Mouse (Mus musculus): ENCODE results near the gene Lgals1. TPM values are rescaled to one million over a fixed set of nuclear protein-coding genes. Genes with fewer than 3 reads are reported as not detected.
"Not testable (repeated sequence)": the region's sequence is repeated elsewhere in the genome, so short reads cannot be mapped to it uniquely, and the experiment has no call there.

Gene Lgals1
- total RNA-seq (2021) = 100 to 1,000 TPM; 386 to 613 TPM
- polyA plus RNA-seq (2012; rRNA removed) = 341 and 382 TPM in 2 replicates
- long read RNA-seq, transcript Lgals1-201 (4 exons, 800 nt) = major isoform, 582 of 618 reads
- long read RNA-seq, partial matches to known transcripts = 23 of 618 reads
- long read RNA-seq, other reads (novel, unspliced or antisense) = 11 of 618 reads

DNA sequence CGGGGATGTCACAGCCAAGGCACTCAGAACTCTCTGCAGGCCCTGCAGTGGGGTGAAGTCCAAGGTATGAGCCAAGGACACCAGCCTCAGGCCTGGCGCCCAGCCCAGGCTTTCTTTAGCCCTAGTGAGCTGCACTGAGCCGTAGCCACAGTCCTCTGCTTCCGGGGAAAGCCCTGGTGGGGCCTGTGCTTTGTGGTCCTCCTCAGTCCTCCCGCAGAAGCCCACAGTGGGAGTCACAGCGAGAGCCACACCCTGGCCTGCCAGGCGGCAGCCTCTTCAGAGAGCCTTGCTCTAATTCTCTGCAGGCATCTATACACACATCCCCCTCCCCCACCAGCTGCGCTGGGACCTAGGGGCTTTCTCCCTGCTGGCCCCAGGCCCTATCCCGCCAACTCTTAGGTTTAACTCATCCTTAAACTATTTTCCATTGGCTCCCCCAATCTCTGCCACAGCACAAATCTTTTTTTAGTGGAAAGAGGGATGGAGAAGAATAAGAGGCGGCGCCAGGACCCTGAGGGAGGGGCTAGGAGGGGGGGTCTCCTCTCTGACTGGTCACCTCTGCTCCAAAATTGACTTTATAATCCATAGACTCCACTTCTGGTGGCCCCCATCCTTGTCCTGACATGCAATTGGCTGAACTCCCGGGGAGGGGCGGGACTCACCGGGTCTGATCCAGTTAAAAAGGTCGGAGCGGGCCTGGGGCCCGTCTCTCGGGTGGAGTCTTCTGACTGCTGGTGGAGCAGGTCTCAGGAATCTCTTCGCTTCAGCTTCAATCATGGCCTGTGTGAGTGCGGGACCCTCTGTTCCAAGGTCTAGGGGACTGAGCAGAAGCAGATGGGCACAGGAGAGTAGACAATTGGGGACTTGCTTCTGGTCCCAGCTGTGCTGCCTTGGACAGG, at the start of gene Lgals1:
Lgals1 (plus strand) TSS at position 705 of the 899 bp plus-strand sequence.
- peak; percentile 95 for DNase-seq

DNA sequence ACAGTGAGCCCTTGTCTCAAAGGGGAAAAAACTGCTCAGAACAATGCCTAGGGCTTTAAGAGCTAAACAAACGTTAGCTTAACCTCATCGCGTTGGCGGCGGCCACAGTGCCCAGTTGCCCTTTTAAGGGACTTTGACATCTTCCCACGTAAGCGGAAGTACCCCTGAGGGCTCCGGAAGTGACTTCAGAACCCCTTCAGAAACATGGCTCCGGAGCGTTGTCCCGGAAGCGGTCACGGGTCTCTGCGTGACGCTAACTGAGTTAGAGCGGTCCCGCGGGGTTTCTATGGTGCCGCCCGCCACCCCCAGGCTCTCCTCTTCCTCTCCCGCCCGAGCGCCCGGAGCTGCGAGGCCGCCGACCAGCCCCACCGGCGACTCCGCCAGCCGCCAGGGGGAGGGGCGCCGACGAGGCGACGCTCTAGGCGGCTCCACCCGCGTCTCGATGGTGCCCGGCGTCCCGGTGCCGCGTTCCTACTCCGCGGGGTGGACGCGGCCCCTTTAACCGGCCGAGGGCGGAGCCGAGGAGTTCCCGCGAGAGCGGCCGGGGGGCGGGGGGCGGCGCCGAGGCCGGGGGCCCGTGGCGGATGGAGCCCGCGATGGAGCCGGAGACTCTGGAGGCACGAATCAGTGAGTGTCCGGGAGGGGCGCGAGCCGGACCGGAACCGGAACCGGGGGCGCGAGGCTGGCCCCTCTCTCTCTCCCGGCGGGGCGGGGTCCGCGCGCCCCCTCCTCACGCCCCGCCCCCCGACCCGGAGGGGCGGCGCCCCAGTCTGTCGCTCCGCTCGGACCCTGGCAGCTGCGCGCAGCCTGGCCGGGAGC, 49.3 kb upstream of the Lgals1 start, which contains the start of gene Gga1:
Gga1 (plus strand) TSS at position 200 of the 819 bp plus-strand sequence.
- peak; percentile 95 for DNase-seq

DNA sequence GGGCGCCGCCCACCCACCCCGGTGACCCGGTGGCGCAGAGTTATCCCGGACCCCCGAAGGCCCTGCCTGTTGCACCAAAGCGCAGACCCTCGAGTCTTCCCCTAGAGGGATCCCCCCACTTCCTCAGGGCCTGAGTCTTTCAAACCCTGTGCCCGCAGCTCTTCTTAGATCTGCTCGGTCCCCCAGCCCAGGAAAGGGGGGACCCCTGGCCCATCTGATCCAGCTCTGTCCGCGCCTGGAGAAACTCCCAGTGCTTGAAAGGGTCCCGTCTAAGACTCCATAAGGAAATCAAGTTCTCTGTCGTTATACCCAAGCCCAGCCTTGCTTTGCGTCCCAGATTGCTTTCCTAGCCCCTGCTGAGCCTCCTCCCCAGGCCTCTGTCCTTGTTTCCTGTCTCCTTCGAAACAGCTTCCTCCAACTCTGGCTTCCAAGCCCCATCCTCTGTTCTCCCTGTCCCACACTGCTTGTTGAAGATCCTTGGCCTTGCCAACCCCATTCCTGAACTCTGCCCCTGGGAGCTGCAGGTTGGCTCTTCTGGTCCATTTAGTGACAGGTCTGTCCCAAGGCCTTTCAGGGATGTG, 48.6 kb upstream of the Lgals1 start:
- DNase-seq = peak; percentile 43

DNA sequence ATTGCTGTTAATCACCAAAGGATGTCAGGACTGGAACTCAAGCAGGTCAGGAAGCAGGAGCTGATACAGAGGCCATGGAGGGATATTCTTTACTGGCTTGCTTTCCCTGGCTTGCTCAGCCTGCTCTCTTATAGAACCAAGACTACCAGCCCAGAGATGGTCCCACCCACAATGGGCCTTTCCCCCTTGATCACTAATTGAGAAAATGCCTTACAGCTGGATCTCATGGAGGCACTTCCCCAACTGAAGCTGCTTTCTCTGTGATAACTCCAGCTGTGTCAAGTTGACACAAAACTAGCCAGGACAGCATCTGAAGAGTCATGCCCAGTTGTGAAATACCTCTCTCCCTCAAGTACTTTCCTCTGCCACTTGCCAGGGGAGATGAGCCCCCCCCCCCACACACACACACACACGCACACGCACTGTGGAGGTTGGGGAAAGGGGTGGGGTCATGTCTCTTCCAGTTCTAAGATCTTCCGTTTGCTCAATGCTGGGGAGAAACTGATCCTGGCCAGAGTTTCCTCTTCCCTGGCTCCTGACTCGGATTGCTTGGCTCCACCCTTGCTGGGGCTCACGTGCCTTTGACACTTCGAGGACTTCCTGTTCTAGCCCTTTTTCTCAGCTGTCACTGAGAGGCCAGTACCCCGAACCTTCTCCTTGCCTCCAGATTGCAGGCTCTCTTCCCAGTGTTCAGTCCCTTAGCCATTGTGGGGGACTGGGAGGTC, 47.6 kb upstream of the Lgals1 start:
- DNase-seq = not testable (repeated sequence)

DNA sequence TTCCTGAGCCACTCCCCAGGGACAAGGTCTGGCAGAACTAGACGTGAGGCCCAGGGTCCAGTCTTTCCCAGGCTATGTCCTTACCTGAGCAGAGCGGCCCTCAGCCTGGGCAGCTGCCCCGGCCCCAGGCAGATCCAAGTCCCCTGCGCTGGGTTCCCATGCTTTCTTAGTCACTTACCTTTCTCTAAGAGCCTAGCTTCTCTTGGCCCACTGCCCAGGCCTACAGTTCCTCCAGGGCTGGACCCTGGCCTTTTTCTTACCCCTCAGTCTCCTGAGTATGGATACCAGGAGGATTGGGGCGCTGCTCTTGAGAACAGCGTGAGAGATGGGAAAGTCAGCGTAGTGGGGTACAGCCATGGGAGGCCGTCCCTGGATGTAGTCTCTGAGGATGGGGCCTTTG, 46.1 kb upstream of the Lgals1 start:
- DNase-seq = no peak

DNA sequence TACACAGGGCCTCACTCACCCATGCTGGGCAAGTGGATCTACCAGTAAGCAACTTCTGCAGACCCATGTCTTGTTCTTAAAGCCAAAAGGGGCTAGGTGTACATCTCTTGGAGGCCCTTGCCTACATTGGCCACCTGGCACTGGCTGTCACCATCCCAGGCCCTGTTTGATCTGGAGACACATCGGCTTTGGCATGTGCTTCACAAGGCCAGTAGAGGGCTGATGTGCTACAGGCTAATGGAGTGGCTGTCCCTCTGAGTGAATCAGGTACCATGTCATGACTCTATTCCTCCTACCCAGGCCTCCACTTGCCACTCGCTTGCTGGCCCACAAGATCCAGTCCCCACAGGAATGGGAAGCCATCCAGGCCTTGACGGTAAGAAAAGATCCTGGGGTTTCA, 44.7 kb upstream of the Lgals1 start:
- DNase-seq = no peak

DNA sequence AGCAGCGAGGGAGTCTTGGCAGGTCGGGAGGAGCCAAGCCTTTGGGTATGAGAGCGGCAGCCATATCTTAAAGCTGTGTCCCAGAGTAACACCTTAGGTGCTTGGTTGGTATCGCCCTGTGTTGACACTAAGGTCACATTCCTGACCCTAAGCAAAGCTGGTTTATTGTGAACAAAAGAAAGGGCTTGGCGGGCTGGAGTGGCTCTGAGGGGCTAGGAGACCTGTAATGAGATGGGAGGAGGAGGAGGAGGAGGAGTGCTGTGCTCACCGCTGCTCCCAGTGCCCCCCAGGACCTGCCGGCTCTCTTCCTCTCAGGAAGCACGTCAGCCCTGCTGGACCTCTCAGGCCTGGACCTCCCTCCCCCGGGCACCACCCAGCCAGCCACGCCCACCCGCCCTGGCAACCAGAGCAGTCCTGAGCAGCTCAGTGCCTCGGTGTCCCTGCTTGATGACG, 37.1 kb upstream of the Lgals1 start:
- DNase-seq = no peak

DNA sequence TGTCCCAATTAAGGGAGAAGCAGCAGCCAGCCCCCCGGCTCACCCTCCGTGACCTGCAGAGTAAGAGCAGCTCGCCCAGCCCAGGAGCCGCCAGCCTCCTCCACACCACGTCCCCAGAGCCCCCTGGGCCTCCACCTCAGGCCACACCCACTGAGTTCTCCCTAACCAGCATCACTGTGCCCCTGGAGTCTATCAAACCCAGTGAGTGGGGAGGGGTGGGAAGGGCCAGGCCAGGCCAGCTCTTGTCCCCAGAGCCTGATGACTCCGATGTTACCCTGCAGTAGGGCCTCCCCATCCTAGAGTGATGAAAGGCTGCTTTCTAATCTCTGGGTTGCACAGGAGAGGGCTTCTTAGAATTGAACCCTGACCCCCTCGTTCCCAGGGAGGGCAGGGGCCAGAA, 34.1 kb upstream of the Lgals1 start:
- no peak for DNase-seq

DNA sequence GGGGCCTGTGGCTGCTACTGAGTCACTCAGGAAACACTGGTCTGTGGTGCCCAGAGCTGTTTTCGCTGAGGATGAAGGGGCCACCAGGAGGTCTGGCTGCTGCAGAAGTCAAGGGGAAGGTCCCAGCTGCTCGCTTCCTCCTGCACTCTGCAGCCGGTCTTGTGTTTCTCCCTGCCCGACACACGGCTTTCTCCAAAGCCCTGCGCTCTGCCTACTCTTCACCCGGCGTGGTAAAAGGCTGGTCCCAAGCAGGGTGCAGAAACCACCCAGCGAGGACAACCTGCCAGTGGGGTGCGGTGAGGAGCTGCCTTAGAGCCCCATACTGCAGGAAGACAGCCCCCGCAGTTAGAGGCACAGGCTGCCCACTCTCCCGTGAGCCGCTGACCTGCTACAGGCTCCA, 31.8 kb upstream of the Lgals1 start:
- no peak for DNase-seq

DNA sequence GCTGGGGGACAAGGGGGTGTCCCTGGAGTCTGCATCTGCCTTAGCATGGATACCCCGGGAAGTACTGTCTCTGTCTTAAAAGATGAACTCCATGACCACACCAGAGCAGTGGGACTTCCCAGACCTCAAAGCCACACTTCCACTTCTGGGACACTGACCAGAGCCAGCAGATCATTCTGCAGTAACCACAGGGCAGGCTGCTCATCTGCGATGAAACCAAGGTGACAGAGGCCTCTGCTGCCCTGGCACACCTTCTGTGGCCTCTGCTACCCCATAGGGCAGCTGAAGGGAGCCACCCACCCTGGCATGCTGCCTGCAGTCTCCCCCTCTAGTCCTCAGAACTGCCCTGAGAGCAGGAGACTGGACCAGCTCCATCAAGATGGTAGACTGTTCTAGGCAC, 30.8 kb upstream of the Lgals1 start:
- no peak for DNase-seq

DNA sequence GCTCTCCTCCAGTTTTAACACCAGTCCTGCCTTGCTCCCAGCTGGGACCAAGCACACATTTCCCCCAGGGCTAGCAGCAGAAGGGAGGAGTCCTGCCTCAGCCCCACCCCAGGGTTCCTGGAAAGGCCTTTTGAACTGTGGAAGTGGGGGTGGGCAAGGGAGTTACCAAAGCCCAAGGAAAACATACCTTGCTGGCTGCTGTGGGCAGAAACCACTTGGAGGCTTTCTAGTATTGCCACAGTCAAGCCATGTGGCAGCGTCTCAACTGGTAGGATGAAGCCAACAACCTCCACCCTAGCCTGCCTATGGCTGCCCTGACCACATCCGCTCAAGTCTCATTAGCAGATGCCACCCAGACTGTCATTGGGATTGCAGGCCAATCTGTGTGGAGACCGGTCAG, 30.4 kb upstream of the Lgals1 start:
- no peak for DNase-seq

DNA sequence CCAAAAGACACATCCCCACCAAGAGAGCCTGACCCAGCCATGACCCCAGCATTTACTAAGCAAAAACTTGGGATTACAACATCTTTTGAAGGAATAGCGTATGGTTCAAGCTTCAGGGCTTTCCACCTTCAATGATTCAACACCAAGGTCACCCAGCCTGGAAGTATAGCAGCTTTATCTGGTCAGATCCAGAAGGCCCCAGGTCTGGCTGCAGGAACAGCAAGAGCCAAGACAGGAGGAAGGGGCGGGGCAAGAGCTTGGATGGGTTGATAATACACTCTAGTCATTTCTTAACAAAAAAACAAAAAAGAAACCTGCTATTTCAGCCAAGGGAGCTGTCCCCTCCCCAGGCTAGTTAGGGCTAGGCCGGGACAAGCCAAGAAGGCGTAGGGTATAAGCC, 29.0 kb upstream of the Lgals1 start:
- no peak for DNase-seq

DNA sequence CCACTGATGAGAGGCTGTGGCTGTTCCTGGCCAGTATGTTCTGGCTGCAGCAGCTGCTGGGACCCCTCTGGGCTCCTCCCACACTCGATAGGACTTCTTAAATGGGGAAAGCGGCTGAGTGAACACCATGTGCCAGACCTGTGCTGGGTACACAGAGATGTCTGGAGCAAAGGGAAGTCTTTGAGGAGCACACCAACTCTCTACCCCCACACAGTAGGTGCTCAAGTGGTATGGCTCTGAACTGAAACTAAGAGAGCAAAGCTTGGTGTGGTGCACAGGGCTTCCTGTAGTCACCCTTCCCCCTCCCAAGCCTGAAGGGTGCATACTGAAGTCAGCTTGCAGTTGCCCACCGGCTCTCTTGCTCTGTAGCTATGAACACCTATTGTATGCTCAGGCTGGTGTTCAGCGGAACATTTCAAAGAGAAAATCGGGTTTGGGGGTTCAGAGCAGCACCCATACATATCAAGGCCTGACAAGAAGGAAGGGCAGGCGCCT, 28.0 kb upstream of the Lgals1 start:
- DNase-seq = no peak

DNA sequence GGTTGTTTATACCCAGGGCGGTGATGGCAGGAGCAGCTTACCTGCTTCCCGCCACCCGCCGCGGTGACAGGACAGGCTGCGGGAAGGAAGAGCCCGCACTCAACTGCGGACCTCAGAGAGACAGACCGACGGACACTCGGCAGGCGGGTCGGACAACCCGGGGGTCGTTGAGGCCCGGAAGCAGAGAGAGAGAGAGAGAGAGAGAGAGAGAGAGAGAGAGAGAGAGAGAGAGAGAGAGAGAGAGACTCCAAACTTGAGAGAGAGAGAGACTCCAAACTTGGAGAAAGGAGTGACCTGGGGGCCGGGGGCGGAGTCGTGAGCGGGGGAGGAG, 27.2 kb upstream of the Lgals1 start, which contains the start of gene Gm49510:
Gm49510 (plus strand) TSS at position 259 of the 331 bp plus-strand sequence.
- DNase-seq = no peak

DNA sequence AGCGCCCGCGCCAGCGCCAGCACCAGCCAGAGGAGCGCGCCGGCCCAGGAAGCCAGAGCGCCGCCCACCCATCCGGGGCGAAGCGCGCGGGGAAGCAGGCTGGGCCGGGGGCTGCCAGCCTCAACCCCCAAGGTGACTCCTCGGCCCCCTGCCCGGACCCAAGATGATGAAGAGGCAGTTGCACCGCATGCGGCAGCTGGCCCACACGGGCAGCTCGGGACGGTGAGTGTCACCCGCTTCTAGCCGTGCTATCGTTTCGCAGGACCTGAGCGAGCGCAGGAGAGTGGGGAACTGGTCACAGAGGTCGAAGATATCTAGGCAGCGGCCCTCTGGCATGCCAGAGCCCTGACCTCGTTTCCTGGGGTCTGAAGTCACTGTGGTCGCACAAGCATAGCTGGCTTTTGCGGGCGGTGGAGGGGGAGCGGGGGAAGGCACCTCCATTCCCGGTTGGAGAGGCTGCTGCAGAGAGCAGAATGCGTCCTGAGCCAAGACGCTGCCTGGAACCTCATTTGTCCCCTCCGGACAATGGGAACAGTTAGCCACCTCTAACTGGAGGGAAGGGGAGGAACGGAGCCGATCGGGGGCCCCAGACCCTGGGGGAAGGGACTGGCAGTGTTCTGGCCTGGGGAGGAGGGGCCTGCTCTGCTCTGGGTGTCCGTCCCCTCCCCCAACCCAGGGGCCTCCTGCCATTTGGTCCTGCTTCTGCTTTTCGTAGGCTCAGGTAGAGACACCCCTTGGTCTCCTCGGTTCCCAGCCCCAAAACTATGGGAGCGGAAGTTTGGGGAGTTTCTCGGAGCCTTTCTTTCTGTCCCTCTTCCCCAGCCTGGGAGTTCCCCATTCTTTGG, 26.6 kb upstream of the Lgals1 start, which contains the start of gene Sh3bp1:
Sh3bp1 (plus strand) TSS at position 29 of the 845 bp plus-strand sequence.
- peak; percentile 79 for DNase-seq

DNA sequence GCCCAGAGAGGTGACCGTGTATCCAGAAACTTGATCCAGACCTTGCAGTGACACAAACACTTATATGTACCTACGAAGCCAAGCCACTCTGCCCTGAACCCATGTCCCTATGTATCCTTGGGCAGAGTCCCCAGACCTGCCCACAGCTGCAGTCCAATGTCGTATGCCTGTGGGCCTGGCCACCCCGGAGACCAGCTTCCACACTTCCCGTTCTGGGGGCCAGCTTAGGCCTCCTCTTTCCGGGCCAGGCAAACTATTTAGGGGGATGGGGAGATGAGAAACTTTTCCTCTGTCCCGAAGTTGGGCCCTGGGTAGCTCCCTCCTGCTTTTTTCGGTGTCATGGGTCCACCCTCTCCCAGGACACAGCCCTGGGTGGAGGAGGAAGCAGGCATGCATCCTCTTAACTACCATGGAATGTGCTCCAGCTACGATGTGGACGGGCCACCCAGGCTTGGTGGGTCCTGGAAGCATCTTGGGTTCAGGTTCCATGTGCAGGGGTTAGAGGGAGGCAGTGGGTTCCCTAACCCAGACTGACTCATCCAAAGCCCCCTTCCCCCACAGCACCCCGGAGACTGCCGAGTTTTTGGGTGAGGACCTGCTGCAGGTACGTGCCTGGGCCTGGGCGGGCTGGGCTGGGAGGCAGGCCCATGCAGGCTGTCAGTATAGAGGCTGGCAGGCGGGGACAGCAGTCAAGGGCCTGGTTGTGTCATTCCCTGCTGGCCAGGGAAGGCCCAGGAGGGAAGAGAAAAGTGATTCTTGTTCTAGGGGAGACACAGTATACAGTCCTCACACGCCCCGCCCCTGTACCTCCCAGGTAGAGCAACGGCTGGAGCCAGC, 25.7 kb upstream of the Lgals1 start:
- DNase-seq = no peak

DNA sequence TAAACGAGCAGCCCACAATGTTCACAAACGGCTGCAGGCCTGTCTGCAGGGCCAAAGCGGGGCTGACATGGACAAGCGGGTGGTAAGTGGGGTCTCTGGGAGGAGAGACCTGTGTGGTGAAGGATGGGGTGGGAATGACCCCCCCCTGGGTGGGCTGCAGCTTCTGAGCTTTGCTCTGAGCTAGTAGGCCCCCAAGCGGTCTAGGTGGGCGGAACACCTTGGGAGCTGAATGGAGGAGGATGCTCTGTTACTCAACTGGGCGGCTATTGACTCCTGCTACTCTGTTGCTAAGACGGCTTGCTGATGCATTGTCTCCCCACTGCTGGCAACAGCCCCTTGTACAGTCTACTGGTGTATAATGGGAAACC, 25.1 kb upstream of the Lgals1 start:
- no peak for DNase-seq

DNA sequence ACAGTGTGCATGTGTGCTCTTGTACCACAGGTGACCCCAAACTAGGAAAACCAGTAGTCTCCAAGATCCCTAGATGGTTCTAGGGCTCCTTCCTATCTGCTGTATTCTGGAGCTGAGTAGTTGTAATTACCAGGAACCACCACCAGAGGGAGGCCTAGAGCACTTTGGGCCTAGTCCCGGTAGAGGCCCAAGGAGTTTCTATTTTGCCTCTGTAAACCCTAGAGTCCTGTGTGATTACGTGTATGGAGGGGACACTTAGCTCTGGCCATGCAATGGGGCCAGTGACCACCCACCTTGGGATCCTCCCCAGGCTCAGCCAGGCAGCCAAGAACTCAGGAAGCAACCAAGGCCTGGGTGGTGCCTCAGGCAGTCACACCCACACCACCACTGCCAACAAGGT, 23.3 kb upstream of the Lgals1 start:
- DNase-seq = peak; percentile 83

DNA sequence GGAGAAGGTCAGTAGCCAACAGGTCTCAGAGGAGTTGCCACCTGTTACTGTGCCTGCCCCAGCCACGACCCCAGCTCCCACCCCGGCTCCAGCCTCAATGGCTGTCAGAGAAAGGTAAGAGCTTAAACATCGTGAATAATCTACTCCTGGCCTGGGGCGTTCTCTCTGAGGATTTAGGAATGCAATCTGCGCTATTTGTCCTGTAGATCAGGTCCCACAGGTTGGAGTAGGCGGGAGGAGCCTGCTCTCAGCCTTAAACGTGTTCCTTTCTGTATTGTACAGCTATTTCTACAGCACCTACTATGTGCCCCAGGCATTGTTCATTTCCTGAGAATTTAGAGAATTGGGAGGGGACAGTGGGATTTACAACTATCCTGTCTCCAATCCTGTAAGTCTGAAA, 18.1 kb upstream of the Lgals1 start:
- DNase-seq = no peak

Data from adrenal gland, adult 2 months (tissue).